Mouse (Mus musculus): ENCODE measurements around the gene Ikzf3. TPM values are rescaled to one million over a fixed set of nuclear protein-coding genes. Genes with fewer than 3 reads are reported as not detected.
A peak's percentile ranks its signal among the peaks of the same experiment; 100 is the strongest.

Gene Ikzf3
- total and polyA plus RNA-seq, 3 experiments = 0.36 to 0.86 (median 0.72) TPM

DNA sequence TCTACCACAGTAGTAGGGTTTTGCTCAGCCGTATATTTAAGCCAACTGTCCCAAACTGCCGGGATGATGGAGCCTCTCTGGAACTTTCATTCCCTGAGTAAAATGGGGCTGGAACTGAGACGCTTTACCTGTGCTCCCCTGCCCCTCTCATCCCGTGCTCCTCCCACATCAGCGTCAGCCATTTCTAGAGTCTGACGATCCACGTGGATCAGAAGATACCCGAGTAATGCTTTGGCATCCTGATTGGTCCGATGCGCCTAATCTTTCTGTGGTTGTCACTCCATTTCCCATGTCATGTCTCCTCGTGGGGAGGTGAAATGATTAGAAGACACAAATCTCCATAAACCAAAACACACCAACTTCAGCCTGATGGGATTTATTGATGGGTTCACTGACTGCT is 70.9 kb downstream of the Ikzf3 start:
- no peak for DNase-seq

DNA sequence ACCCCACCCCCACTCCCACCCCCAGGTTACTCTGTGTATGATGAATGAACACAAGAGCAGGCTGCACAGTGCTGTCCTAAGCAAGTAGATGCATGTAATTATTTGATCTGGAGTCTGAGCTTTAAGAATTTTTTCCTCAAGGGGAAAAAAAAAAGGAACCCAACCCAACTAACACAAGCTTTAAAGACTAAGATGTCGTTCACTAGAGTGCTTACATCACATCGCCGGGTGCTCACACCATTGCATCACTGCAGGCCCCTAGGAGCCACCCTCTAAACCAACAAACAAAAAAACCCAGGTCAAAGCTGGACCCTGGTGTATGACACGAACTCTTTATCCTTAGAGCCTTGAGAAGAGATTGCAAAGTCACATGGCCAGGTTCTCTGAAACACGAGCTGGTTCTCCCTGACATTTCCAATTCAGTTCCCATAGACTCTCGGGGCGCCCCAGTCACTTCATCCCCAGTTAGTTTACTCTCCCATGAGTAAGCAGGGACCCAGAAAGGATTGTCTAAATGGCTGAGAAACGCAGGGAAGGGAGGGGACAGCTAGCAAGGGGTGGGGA is 71.8 kb downstream of the Ikzf3 start:
- DNase-seq = no peak

DNA sequence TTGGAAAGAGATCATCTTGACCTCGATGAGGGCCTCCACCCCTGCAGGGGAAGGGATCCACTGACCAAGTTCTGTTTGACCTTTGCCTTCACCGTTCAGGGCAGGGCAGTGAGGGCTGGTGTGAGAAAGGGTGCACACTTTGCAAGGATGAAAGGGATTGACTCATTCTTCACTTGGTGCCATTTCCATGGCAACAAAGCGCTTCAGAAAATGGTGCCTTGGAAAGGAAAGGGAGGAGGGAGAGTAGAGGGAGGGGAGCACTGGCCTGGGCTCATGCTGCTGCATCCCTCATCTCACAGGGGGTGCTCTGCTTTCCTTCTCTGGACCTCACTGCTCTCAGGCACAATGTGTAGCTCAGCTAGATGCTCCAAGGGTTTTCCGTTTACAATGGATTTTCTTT is 73.1 kb downstream of the Ikzf3 start:
- DNase-seq = no peak

DNA sequence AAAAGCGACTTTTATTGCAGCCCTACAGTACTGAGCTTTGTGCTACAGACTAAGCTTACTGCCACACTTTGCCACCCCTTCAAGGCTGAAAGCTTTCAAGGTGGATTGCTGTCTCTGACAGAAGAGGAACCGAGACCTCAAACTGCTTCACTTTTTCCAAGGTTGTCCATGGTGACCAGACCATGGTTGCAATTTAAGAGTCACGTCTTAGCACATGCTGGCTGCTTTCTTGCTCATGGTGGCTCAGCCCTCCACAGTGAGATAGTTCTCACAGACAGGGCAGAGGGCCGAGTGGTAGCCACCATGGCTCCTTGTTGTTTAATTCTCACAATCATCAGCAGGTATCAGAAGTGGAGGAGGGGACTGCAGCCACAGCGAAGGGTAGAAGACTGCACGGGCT is 75.0 kb downstream of the Ikzf3 start:
- DNase-seq = no peak

DNA sequence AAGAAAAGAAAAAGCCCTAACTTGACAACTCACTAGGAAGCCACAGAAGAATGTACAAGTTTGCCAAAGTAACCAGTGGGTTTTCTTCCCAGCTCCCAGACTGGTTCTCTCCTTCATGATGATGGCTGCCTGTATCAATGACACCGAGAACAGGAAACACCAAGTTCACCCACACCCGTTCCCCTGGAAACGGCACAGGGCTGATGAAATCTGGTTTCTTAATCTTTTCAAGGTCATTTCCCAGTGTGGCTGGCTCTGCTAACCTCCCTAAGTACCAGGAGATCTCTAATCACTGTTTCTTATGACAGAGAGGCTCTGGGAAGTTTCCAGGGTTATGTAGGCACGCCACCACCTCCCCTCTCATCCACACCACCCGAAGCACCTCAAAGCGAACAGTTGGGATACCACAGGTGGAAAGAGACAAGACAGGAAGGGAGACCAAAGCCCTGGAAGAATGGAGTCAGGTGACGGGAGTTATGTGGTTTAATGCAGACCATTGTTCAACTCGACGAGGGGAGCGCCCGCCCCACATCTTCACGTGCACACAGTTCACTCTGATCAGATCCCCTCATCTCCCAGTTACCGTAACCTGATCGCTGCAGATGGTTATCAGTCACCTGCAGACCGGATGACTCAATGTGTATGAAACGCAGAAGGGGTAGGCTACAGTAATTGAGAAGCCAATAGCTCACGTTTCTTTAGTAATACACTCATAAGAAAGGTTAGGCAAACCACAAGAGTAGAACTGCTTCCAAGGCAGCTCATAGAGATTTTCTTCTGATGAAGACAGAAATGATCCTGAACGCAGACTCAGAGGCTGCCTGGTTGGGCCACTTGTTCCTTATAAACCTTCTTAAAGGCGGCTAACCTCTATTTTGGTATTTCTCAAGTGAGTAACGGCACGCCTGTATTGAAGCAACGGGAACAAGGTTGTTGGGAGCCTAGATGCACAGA is 75.8 kb downstream of the Ikzf3 start:
- peak; percentile 47 for DNase-seq

DNA sequence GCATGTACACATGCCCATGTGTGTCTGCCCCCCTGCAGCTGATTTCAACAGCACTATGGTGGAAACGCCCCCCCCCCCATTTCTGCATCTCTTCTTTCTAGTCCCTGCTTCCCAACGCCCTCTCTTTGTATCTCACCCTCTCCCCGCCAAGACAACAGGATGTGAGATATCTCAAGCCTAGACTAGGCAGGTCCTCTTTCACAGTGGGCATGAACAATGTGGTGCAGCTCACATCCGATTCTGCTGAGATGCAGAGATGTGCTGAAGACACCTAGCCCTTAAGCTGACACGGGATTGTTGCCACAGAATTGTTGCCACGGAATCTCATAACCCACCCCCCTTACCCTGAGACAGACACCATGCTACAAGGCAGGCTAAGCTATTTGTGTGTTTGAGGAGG is 81.3 kb downstream of the Ikzf3 start:
- no peak for DNase-seq

DNA sequence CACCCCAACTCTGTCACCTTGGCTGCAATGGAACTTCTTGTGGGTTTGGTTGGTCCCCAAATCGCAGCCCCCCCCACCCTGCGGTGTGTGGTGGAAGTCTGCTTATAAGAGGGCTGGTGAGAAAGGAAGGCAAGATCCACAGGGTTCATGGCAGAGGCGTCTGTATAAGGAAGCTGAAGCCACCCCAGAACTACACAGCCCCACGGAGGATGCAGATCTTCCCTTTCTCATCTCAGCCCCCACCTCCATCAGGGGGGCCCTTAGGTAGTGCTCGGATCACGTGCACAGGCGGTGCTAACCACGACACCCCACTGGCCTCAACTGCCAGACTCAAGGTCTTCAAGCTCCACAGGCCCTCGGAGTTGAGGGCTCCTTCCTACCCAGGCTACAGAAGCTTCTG is 81.9 kb downstream of the Ikzf3 start:
- DNase-seq = no peak

DNA sequence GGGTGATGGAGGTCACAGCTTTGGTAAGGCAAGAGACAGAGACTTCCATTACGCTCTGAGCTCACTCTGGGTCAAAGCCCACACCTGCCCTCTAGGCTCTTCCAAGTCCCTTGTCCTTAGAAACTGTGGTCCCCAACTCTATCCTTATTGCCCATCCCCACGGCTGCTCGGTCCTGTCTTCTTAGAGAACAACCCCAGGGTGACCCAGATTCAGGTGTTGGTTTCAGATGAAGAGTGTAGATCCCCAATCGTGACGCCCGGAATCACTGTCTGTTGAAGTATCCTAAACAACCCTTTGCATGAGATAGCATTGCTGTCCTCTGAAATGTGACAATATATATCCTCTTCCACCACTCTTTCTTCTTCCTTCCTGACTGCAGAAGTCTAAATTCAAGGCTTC is 83.6 kb downstream of the Ikzf3 start:
- no peak for DNase-seq

DNA sequence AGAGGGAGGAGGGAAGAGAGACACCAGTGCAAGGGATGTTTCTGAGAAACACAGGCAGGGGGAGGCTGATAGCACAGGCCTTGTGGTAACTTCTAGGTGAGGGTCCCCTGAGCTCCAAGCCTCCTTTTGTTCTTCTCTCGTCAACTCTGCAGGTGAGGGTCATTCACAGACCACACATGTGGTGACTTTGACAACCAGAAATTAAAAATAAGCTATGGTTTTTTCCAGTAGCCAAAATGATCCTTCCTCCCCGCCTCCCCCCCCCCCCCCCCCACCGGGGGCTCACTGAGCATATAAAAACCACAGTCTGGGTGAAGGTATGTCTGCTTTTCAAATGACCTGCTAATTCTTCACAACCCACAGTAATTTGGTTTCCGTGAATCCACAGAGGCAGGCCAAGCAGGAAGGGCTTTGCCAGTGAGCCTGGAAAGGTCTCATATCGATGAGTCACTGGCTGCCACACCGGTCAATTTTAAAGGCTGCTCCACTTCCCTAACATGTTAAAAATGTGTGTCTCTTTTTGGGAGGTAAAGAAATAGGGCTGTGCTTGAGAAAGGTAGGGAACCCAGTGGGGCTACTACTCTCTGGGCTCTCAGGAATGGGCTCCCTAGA is 84.6 kb downstream of the Ikzf3 start:
- DNase-seq = no peak

DNA sequence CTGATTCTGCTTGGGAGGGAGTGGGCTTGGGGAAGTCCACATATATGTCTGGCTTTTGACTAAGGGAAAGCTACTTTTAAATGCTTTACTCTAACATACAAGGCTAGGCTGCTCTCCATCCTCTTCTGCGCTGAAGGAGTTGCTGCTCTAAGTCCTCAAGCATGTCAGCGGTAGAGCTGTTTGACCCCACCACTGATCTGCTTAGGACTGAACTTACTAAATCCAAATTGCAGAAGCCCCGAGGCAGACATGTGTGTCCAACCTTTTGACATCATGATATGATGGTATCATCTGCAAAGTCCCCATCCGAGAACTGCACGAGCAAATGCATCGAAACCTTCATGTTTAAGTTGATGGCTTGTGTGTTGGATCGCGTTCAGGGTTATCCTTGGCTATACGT is 86.0 kb downstream of the Ikzf3 start:
- DNase-seq = no peak

DNA sequence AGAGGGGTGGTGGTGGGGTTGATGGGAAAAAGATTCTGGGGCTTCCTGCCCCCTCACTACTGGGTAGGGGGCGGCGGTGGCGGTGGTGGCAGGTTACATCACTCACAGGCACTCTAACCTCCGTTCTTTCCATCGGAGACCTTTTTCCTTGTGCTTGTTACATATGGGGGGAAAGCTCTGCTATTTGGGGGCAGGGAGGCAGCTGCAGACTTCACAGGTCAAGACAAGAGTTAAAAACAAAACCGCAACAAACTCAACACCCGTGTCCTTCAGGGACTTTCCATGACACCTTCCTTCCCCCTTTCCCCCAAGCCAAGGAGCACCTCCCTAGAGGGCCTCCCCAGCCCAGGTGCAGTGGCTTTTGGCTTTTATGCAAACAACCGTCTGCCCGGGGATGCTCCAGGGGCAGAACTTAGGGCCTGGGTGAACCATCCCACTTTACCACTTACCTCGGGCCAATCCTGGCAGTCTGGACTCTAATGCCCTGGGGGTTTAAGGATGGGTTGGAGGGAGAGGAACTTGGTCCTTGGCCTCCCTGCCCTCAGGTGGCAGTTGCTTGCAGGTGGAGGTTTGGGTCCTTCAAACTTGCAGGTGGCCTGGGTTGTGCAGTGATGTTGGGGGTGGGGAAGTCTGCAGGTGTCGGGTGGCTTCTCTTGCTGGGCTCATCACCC is 86.6 kb downstream of the Ikzf3 start:
- no peak for DNase-seq

DNA sequence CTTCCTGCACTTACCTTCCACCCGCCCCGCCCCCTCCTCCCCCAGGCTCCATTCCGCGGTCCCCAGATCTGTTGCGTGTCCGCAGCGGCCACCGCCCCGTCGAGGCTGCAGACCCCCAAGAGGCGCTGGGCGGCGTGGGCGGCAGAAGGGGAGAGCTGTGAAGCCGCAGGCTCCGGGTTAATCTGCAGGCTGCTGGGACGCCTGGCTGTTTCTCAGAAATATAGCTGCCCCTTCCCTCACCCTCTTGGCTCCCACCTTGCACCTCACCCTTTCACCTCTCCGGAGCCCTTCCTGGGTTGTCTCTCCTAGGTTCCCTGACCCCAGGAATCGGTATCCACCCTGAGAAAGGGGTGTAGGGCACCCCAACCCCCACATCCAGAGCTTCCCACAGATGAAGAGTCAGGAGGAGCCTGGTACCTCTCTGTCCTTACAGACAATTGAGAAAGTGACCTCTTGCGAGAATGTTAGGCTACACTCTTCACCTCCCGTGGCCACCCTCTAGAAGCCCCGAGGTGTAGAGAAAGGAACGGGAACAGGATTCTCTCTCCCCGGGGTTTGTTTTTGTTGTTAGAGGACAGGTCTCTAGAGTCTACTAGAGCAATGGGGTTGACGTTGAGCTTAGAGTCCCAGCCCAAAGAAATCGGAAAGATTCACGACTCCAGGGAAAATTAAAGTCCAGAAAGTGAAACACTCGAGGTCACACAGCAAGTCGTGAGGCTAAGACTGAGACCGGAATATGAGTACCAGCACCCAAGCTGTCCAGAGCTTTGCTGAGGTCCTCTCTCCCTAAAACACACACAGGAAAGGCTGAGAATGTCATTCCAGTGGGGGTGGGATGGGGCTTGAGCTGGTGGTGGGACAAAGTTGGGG is 87.5 kb downstream of the Ikzf3 start:
- no peak for DNase-seq

DNA sequence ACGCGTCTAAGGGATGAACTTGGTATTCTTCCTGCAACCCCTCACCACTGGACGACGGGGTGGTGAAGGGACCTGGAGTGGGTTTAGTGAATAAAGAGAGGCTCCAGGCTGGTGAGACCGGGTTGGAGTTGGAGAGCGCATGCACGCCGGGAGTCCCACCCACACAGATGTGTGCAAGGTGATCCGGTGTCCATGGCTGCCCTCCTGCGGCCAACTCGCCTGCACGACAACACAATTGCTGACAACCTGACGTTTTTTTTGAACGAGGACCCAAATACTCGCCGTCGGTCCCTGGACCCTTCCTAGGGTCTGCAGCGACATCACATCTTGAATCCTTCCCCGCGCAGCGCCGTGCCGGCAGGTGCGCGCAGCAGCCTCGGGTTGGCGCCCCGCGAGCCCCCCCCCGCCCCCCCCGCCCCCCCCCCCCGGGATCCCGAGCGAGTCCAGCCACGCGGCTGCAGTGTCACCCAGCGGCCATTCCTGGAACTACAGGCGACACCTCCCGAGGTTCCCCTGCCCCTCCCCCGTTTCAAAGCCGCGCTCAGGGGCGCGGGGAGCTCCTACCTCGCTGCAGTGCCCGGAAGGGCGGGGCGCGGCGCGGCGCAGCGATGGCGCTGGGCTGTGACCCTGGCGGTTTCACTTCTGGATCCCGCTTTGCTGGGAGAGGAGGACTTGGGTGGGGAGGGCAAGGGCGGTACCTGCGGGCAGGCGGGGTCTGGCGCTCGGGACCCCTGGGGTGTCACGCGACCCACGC is 88.3 kb downstream of the Ikzf3 start:
- DNase-seq = peak; percentile 87

DNA sequence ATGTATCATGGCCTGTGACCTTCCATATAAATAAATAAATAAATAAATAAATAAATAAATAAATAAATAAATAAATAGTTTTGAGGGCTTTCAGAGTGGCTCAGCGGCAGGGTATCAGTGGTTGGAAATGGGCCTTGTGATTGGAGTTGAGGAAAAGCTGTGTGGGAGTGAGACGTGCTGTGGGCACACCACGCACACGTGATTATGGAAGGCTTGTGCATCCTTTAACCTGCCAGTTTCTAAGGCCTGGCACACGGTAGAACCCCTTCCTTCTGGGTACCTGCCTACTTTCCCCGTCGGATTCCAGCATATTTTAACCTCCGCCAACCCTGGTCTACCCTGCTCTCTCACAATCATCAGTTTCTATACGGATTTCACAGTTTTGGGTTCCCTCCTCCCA is 88.9 kb downstream of the Ikzf3 start:
- DNase-seq = no peak

DNA sequence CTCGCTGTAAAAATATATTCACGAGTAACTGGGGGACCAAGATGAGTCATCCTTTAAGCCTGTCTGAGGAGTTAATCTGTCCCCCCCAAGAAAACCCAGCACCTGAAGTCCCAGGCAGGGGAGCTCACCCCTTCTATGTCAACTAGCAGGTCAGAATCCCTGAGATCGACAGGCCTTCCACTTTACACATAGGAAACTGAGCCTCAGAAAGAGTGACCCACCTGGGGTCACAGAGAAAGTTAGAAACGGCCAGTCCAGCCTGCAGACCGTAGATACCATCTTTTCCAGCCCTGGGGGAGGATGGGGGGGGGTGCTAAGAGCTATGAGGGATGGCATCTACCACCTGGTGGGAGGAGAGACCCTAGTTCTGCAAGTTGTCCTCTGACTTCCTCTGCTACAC is 89.3 kb downstream of the Ikzf3 start:
- DNase-seq = no peak

DNA sequence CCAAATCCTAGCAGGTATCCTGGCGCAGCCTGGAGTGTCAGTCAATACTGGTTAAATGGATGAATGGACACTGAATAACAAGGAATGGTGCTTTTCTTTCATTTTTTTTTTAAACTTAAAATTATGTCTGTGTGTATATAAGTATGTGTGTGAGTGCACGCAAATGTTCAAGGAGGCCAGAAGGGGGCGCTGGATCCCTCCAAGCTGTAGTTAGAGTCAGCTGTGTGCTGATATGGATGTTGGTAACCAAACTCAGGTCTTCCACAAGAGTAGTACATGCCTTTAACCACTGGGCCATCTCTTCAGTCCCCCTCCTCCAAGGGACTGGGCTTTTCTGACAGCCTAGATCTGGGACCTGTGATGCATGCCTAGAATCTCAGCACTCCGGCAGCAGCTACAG is 90.3 kb downstream of the Ikzf3 start:
- DNase-seq = no peak

DNA sequence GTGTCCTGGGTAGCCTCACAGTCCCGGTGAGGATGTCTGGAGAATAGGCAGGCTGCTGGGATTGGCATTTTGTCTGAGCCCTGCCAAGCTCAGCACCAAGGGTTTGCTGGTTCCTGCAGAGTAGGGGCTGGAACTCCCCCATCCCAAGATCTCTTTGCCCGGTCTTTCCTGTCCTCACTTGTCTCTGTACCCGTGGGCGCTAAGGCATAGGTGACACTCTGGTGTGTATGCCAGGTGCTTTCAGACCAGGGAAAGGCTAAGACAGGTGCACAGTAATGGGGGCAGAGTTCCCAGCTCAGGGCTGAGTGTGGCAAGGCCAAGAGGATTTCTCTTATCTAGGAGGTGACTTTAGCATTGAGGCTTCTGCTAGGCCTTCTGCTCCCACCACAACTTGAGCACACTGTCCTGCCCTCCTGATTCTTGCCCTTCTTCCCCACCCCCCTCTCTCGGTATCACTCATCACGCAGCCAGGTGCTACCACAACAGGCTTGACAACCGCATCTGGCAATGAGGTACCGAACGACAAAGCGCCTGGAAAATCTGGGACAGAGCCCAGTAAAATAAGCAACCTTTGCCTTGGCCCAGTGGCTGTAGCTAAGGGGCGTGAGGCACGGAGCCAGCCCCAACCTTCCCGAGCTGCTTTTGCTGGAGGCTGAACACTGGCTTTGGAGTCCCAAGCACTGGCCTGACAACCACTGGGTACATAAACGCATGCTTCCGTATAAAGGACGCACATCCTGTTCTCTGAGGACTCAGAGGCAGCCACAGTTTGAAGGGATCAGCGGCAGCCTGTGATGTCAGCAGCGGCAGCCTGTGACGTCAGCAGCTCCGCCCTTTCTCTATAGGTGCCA is 95.7 kb downstream of the Ikzf3 start:
- DNase-seq = no peak

DNA sequence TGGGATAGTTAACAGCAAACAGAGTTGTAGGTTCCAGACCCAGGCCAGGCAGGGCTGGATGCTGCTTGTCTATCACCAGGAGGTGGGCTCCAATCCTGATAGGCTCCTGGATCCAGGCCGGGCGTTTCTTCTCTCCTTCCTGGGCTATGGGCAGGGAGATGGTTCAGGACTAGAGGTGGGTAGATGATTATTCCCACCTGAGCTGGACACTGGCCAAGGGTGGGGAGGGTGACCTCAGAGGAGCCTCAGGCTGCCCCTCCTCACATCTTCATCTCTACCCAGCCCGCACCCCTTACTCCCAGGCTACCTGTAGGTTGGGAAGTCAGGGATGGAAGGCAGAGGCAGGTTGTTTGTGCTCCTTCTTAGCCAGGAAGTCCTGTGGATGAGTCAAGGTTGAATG is 96.4 kb downstream of the Ikzf3 start:
- no peak for DNase-seq

DNA sequence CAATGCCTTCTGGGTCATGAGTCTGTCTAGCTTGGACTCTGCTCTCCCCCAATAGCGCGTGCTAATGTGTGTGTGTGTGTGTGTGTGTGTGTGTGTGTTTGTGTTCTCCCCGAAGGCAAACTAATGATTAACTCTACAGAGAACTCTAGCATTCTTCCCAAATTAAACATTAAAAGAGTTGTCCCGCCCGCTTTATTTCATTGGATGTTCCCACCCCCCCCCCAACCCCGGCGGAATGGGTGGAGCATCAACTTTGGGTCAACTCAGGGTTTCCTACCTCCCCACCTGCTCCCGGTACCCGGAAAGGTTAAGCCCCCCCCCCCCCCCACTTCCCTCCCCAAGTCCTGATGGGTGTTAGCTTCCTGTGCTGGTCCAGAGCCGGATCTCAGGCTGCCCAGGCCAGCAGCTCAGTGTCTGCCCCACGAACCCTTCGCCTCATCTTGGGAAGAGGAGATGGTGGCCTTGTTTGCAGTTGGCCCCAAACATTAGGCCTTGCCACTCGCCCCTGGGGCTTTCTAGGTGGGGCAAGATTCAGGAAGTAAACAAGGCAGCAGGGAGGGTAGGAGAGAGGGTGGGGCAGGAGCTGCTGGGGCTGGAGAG is 97.5 kb downstream of the Ikzf3 start:
- no peak for DNase-seq

DNA sequence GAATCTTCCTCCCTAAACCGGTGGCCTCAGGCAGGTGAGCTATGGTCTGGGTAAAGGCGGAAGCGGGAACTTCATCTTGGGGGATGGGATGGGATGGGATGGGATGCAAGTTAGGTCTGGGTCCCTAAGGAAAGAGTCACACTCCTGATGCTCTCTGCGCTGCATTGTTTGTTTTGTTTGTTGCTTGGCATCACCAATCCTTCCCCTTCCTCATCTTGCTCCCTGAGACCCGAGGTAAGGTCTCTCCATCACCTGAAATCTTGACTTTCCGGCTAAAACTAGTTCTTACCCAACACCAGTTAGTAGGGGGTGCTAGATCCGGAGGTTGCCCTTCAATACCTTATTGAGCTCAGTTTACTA is 98.4 kb downstream of the Ikzf3 start:
- no peak for DNase-seq
